Comparison of ENCODE assay signal across 10 mouse cellular contexts in the genomic region with DNA sequence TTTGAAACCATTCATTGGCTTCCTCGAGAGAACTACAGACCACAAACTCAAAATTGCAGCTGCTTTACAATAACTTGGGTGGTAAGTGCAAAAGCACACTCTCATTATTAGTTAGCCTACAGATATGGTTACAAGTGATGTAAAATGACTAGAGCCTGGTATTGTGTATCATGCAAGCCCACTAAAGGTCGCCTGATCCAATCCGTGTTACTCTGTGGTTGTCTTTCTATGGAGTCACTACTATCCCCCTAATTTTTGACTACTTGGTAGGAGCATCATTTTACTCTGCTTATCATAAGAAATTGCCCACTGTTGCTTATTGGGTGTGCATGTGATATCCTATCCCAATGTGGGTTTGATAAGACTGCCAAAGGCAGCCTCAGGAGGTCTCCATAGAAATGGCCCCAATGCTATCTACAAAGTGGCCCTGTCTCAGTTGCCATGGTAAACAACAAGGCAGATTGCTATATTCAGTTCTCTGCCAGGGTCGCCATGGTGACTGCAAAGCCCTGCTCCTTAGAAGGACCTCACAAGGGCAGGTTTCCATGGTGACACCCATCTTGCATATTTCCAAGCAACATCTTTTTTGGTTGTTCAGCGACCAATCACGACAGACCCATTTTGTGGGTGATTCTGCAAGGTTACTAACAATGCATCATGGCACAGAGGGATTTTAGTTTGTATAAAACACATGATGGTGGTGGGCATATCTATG. TPM values are rescaled to one million over a fixed set of nuclear protein-coding genes. Genes with fewer than 3 reads are reported as not detected.
DNase-seq lines count a peak whose midpoint lies in the region; ATAC-seq lines count a peak whose summit lies in the region.
"Had no signal": no experiment of that assay in that cellular context is flagged by ENCODE, and none has a peak within 500 bp of the region (broad histone marks: within the 10 kb centered on the region; RNA-seq: fewer than 3 reads in every experiment).

No protein-coding gene starts in this region.

- no peak overlapping the region for H3K4me3 ChIP-seq in hindbrain, embryonic 10.5 days
- no peak overlapping the region for H3K4me3 ChIP-seq in kidney, embryonic 16.5 days (ENCODE audit: low read length)
- H3K4me3 ChIP-seq: embryonic facial prominence, embryonic 12.5 days; left cerebral cortex, adult 2 months had no signal

- no peak for ATAC-seq in kidney, embryonic 16.5 days (ENCODE audit: low FRiP score, low TSS enrichment)

- no peak overlapping the region for H3K4me2 ChIP-seq in kidney, embryonic 16.5 days (replicated peaks; ENCODE audit: low read depth, low read length)
- H3K4me2 ChIP-seq: embryonic facial prominence, embryonic 12.5 days had no signal

- no peak overlapping the region for H3K27ac ChIP-seq in hindbrain, embryonic 10.5 days
- no peak overlapping the region for H3K27ac ChIP-seq in kidney, embryonic 16.5 days (ENCODE audit: low read length)
- H3K27ac ChIP-seq: embryonic facial prominence, embryonic 12.5 days; left cerebral cortex, adult 2 months had no signal

- H3K36me3 ChIP-seq in hindbrain, embryonic 10.5 days: no peaks in the 10 kb centered on the region
- H3K36me3 ChIP-seq in kidney, embryonic 16.5 days (ENCODE audit: insufficient read depth, low read length): no peaks in the 10 kb centered on the region
- H3K36me3 ChIP-seq: embryonic facial prominence, embryonic 12.5 days had no signal

- no peaks in the 10 kb centered on the region for H3K9me3 ChIP-seq in hindbrain, embryonic 10.5 days
- H3K9me3 ChIP-seq in kidney, embryonic 16.5 days (ENCODE audit: low read length): no peaks in the 10 kb centered on the region
- H3K9me3 ChIP-seq: embryonic facial prominence, embryonic 12.5 days had no signal

- H3K9ac ChIP-seq in kidney, embryonic 16.5 days (replicated peaks; ENCODE audit: low read length): no peak overlapping the region
- H3K9ac ChIP-seq: embryonic facial prominence, embryonic 12.5 days had no signal

- 73% methylated on average over 6 of the region's 6 CpGs for WGBS in hindbrain, embryonic 10.5 days
- WGBS in kidney, embryonic 16.5 days: 88% methylated on average over 6 of the region's 6 CpGs

- peaks cover 7% of the 10 kb centered on the region; the same call in 1 of the 2 replicates for H3K4me1 ChIP-seq in hindbrain, embryonic 10.5 days (replicated peaks)
- H3K4me1 ChIP-seq in kidney, embryonic 16.5 days (ENCODE audit: insufficient read depth, low read length): no peaks in the 10 kb centered on the region
- H3K4me1 ChIP-seq: embryonic facial prominence, embryonic 12.5 days had no signal

- no peaks in the 10 kb centered on the region for H3K27me3 ChIP-seq in hindbrain, embryonic 10.5 days (ENCODE audit: insufficient read depth, poor library complexity, severe bottlenecking)
- H3K27me3 ChIP-seq in kidney, embryonic 16.5 days (ENCODE audit: insufficient read depth, low read length): no peaks in the 10 kb centered on the region
- H3K27me3 ChIP-seq: embryonic facial prominence, embryonic 12.5 days had no signal

- DNase-seq in cerebellum, adult 9-11 months: peak; percentile 2
- DNase-seq in cerebellum, adult 18-20 months: no peak
- peak; percentile 50 for DNase-seq in hindbrain, embryonic 10.5 days (ENCODE audit: low spot score)
- peak; percentile 49 to 51 for DNase-seq in left cerebral cortex, postnatal 25 days (ENCODE audit: low spot score in 2 of 2)
- DNase-seq in right cerebral cortex, adult 2 months (ENCODE audit: low spot score in 2 of 2): peak; percentile 48 to 59
- DNase-seq in kidney, postnatal 10 days: no peak
- no peak for DNase-seq in kidney, adult 18-20 months

- intact Hi-C loops in left cerebral cortex, postnatal 25 days (cut with DNase I): no loop called here

RNA-seq across cellular contexts. Expression of gene Snx7, which starts 42.1 kb away (rescaled TPM):
- polyA plus RNA-seq in hindbrain, embryonic 10.5 days (2016; fragmentation: Nextera tagmentation; extraction: Ambion mirVana): 12.2 and 17.0 TPM in 2 replicates
- total RNA-seq in left cerebral cortex, postnatal 25 days (2021): 10 to 100 TPM; 19.1 to 21.8 TPM
- polyA plus RNA-seq in kidney, embryonic 16.5 days (2015; fragmentation: Nextera tagmentation; extraction: Ambion mirVana): 57.0 and 67.6 TPM in 2 replicates

Comparison
In these comparisons a context has a peak if more than half of its experiments do, and no peak if none do; other contexts are left out.
1. DNase-seq: peak in cerebellum, adult 9-11 months (single experiment), hindbrain, embryonic 10.5 days (single experiment), left cerebral cortex, postnatal 25 days (2 of 2) and right cerebral cortex, adult 2 months (2 of 2); none in cerebellum, adult 18-20 months (0 of 2), kidney, postnatal 10 days (single experiment) and kidney, adult 18-20 months (single experiment).